Mouse (Mus musculus): ENCODE measurements at regions not wholly inside any gene's neighbourhood (a gene's known extent, or its start where the extent isn't known, plus 50 kb on each side); places are given as distances from the start of the nearest gene placed in this dataset.

DNA sequence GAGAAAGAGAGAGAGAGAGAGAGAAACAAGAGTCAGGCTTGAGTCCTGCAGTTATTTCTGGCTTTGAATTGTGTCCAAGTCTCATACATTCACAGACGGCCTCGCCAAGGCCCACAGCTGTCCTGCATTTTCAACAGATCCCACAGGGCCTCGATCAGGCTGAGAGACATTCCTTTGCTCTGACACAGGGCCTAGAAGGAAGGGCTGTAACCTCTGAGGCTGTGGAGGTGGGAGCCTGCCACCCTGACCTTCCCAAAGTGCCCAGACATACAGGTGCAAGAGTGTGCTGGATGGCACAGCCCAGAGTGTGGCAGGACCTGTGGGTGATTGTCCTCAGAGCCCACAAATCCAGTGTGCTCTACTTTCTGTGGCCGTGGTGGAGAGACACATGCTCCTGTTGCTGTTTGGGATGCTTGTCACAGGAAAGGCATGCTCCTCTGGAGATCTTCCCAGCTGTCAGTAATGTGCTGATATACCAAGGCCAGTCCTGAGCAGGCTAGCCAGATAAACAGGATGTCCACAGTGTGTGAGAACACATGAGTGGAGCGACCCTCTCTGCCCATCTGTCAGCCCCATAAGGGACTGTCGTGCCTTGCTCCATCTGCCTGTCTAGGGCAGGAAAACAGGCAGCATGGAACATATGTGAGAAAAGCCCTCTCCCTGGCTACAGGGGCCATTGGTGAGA, 151.2 kb upstream of the Gm5148 start:
- peak overlapping the region; percentile 57 for H3K27ac ChIP-seq
- peak; percentile 32 for DNase-seq (ENCODE audit: low spot score)

DNA sequence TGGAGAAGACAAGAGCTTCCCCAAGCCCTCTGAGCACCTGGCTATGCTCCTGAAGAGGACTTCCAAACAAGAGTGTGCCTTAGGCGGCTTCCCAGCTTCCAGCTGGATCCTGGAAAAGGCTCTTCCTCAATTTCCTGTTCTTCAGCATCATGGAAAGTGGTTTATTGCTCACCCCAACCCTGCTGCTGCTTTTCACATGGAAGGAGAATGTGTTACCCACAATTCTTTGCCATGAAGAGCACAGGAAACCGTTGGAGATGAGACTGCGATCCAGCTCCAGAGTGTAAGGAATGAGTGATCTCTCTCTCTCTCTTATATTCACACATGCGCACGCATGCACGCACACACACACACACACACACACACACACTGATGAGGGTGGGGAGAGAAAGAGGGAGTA, 150.6 kb upstream of the Gm5148 start:
- peak overlapping the region; percentile 57 for H3K27ac ChIP-seq
- WGBS, result 92% methylated on average over 6 of the region's 6 CpGs

More for the DNA sequence above, 151.2 kb upstream of the Gm5148 start:
- H3K9me3 ChIP-seq, result no peaks in the 10 kb centered on the region
- H3K4me3 ChIP-seq, result no peak overlapping the region
- H3K4me1 ChIP-seq (replicated peaks), result peaks cover 29% of the 10 kb centered on the region
- H3K36me3 ChIP-seq, result no peaks in the 10 kb centered on the region
- WGBS, result 60% methylated on average over 6 of the region's 6 CpGs
- no peaks in the 10 kb centered on the region for H3K27me3 ChIP-seq (ENCODE audit: insufficient read depth, poor library complexity, severe bottlenecking)

DNA sequence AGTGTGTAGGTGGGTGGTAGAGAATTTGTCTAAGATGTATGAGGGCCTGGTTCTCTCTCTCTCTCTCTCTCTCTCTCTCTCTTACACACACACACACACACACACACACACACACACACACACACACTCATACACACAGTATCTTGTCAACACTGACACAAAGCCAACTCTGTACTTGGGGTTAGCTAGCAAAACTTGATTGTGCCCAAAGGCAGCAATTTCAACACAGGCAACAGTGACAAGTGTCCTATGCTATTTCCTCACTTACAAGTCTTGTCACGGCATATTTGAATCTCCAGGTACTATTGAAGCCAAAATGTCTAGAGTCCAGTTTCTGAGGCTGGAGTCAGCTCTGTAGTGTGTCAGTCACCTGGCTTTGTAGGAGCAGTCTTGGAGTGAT, 150.1 kb upstream of the Gm5148 start:
- H3K4me3 ChIP-seq, result no peak overlapping the region
- H3K27ac ChIP-seq, result no peak overlapping the region
- WGBS, result 88% methylated on average over 1 of the region's 1 CpGs
- no peaks in the 10 kb centered on the region for H3K36me3 ChIP-seq
- no peak for DNase-seq (ENCODE audit: low spot score)
- H3K4me1 ChIP-seq (replicated peaks), result peaks cover 25% of the 10 kb centered on the region
- no peaks in the 10 kb centered on the region for H3K9me3 ChIP-seq
- no peaks in the 10 kb centered on the region for H3K27me3 ChIP-seq (ENCODE audit: insufficient read depth, poor library complexity, severe bottlenecking)

More for the DNA sequence above, 150.6 kb upstream of the Gm5148 start:
- DNase-seq (ENCODE audit: low spot score), result no peak
- Histone ChIP-seq H3K4me3 (no peak overlapping the region), H3K36me3 (no peaks in the 10 kb centered on the region), H3K9me3 (no peaks in the 10 kb centered on the region), H3K27me3 (ENCODE audit: insufficient read depth, poor library complexity, severe bottlenecking) (no peaks in the 10 kb centered on the region), H3K4me1 (replicated peaks) (peaks cover 28% of the 10 kb centered on the region)

DNA sequence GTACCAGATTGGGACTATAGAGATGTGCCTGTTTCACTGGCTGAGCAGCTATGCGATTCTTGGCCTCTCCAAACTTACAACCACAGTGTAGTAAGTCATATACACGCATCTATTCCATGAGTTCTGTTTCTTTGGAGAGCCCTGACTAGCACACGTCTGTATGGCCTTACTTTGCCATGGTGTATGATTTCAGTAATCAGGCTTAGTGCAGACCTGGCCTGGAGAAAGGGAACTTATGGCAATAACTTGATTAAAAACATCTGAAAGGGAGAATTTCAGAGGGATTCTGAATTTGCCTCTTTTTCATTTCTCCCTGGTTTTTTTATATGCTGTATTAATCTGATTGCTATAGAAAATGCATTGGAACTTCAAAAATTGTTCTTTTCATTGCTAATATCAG, 148.0 kb upstream of the Gm5148 start:
- H3K4me3 ChIP-seq, result no peak overlapping the region
- H3K9me3 ChIP-seq, result no peaks in the 10 kb centered on the region
- WGBS, result 88% methylated on average over 3 of the region's 3 CpGs
- no peak overlapping the region for H3K27ac ChIP-seq
- no peak for DNase-seq (ENCODE audit: low spot score)
- peaks cover 18% of the 10 kb centered on the region for H3K4me1 ChIP-seq (replicated peaks)
- H3K36me3 ChIP-seq, result no peaks in the 10 kb centered on the region
- no peaks in the 10 kb centered on the region for H3K27me3 ChIP-seq (ENCODE audit: insufficient read depth, poor library complexity, severe bottlenecking)

DNA sequence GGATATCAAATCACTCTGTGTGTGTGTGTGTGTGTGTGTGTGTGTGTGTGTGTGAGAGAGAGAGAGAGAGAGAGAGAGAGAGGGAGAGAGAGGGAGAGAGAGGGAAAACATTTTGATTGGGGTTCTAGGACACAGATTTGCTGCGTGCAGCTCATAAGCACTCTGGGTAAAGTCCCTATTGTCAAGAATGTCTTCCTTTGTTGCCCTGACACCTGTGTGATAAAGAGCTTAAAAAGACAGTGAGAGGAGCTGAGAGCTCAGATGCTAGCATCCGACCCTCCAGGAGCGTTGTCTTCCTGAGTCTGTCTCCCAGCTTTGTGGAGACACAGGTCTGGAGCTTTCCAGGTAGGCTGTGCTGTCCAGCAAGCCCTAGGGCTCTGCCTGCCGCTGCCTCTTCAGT, 146.8 kb upstream of the Gm5148 start:
- Histone ChIP-seq H3K27ac (no peak overlapping the region), H3K9me3 (no peaks in the 10 kb centered on the region), H3K27me3 (ENCODE audit: insufficient read depth, poor library complexity, severe bottlenecking) (no peaks in the 10 kb centered on the region), H3K36me3 (no peaks in the 10 kb centered on the region), H3K4me1 (replicated peaks) (peaks cover 15% of the 10 kb centered on the region), H3K4me3 (no peak overlapping the region)
- no peak for DNase-seq (ENCODE audit: low spot score)
- WGBS, result 78% methylated on average over 4 of the region's 4 CpGs

DNA sequence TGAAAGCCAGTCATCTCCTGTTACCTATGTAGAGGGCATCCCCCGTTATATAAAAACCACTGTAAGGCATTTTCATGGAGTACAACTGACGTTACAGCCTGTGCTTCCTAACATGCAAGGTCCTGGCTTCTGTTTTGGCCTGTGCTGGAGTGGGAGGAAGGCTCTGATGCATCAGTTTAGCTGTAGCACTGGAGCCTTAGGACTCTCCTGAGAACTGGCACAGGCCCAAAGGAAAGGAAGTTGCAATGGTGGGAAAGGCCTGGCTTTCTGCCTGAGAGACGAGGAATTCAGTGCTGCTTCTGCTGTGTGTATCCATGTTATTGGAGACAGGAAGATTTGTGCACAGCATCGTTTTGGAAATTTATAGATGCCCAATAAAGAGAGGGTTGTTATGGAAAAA, 144.2 kb upstream of the Gm5148 start:
- WGBS, result 88% methylated on average over 4 of the region's 4 CpGs
- Histone ChIP-seq H3K4me1 (replicated peaks) (no peaks in the 10 kb centered on the region), H3K9me3 (no peaks in the 10 kb centered on the region), H3K27me3 (ENCODE audit: insufficient read depth, poor library complexity, severe bottlenecking) (no peaks in the 10 kb centered on the region), H3K4me3 (no peak overlapping the region), H3K36me3 (no peaks in the 10 kb centered on the region), H3K27ac (no peak overlapping the region)
- no peak for DNase-seq (ENCODE audit: low spot score)

DNA sequence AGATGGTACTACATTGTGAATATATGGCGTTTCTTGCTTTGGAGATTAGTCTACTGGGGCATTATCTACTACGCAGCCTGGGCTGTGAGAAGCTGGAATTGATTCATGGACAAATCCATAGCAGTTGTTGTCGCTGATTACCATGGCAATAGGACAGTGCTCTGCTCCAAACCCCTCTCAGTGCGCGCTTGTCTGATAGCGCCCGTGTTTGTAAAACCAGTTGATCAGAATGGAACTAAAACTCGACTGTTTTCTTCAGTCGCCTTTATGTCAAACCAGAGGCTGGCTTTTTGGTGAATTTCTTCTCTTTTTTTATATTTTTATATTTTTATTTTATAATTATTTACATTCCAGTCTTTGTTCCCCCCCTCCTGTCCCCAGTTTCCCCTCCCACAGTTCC, 138.5 kb upstream of the Gm5148 start:
- Histone ChIP-seq H3K27me3 (ENCODE audit: insufficient read depth, poor library complexity, severe bottlenecking) (no peaks in the 10 kb centered on the region), H3K4me1 (replicated peaks) (no peaks in the 10 kb centered on the region), H3K4me3 (no peak overlapping the region), H3K27ac (no peak overlapping the region), H3K36me3 (no peaks in the 10 kb centered on the region), H3K9me3 (no peaks in the 10 kb centered on the region)
- DNase-seq (ENCODE audit: low spot score), result no peak
- WGBS, result 89% methylated on average over 9 of the region's 9 CpGs

DNA sequence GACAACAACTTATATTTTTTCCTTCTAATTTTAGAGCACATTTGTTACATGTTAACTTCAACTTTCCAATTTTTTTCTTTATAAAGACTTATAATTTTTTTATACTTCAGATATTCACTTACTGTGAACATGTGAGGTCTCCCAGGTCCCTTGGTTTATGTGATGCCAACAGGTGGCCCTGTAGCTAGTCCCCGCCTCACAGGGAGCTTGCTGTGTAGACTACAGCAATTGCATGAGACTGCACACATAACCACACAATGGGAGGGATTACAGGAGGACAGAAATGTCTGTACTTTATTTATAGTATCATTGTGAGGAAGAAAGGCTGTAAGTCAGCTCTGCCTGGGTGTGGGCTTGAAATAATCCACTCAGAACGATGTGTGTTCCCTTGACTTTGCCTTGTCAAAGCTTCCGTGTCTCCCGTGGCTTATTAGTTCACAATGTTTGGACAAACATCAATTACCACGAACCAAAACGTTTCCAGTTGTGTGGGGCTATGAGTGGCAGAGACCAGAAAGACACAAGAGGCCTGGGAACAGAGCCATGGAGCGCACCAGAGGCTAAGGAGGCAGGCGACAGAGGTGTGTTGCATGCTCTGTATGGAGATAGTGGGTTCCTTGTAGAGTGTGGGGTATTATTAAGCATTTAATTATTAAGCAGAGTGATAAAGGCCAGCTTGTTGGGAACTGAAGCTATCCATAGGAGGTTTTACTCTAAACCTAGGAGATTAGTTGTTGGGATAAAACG, 136.6 kb upstream of the Gm5148 start:
- Histone ChIP-seq H3K9me3 (no peaks in the 10 kb centered on the region), H3K4me1 (replicated peaks) (no peaks in the 10 kb centered on the region), H3K27me3 (ENCODE audit: insufficient read depth, poor library complexity, severe bottlenecking) (no peaks in the 10 kb centered on the region), H3K27ac (no peak overlapping the region), H3K36me3 (no peaks in the 10 kb centered on the region), H3K4me3 (no peak overlapping the region)
- DNase-seq (ENCODE audit: low spot score), result no peak
- 85% methylated on average over 9 of the region's 9 CpGs for WGBS

DNA sequence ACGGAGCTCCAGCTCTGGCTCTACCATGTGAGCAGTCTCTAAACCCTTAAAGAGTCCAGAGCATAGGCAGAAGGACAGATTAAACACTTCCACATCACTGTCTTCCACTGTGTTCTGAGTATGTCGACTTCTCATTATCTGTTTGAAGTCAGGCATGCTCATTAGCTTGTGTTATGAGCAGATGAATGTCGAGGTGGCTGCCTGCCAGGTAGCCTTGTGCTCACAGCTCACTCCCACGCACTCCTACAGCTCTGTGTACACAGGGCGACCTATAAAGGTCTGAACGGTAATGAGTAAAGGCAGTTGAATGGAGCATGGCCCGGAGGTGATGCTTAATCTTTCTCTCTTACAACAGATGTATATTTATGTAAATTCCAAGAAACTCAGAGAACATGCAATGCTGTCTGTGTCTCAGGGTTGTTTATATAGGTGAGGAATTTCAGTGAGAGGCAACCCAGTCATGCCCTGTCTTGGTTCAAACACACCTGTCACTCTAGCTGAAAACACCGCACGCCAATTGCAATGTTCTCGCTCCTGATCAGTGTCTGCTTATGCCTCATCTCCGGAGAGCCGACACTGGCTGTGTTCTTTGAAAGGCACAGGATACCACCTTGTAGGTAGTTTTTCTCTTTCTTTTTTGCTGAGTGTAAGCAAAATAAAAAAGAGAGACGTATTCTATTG, 135.9 kb upstream of the Gm5148 start:
- WGBS, result 81% methylated on average over 13 of the region's 13 CpGs
- no peak for DNase-seq (ENCODE audit: low spot score)
- Histone ChIP-seq H3K4me3 (no peak overlapping the region), H3K36me3 (no peaks in the 10 kb centered on the region), H3K9me3 (no peaks in the 10 kb centered on the region), H3K4me1 (replicated peaks) (no peaks in the 10 kb centered on the region), H3K27ac (no peak overlapping the region), H3K27me3 (ENCODE audit: insufficient read depth, poor library complexity, severe bottlenecking) (no peaks in the 10 kb centered on the region)

DNA sequence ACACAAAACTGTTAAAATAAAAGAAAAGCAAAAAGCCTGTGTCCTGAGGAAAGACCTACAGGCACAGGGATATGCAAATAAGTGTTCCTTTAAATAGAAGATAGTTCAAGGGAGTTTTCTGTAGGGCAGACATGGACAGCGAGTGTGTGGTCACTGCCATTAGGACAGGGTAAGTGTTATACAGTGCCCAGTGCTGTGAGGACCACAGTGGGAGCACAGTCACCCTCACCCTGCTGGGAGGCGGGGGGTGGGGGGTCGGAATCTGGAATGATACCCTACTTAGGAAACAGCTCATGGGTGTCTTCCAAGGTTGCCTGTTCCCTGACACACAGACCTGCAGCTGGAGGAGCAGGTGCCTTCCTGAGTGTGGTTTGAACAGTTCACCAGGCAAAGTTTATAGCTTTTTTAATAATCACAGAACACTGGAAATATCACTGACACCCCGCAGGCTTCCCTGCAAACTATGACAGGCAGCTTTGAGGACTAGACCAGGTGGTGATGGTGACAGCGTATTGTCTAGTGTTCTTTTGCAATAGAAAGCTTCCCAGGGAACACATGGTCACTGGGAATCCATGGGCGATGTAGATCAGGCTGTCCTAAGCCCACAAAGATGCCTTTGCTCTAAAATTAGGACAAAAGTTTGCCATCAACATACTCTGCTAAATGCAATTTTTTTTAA, 134.5 kb upstream of the Gm5148 start:
- no peaks in the 10 kb centered on the region for H3K4me1 ChIP-seq (replicated peaks)
- H3K36me3 ChIP-seq, result no peaks in the 10 kb centered on the region
- H3K9me3 ChIP-seq, result no peaks in the 10 kb centered on the region
- H3K27me3 ChIP-seq (ENCODE audit: insufficient read depth, poor library complexity, severe bottlenecking), result no peaks in the 10 kb centered on the region
- H3K4me3 ChIP-seq, result no peak overlapping the region
- no peak overlapping the region for H3K27ac ChIP-seq
- DNase-seq (ENCODE audit: low spot score), result no peak
- WGBS, result 91% methylated on average over 6 of the region's 6 CpGs

DNA sequence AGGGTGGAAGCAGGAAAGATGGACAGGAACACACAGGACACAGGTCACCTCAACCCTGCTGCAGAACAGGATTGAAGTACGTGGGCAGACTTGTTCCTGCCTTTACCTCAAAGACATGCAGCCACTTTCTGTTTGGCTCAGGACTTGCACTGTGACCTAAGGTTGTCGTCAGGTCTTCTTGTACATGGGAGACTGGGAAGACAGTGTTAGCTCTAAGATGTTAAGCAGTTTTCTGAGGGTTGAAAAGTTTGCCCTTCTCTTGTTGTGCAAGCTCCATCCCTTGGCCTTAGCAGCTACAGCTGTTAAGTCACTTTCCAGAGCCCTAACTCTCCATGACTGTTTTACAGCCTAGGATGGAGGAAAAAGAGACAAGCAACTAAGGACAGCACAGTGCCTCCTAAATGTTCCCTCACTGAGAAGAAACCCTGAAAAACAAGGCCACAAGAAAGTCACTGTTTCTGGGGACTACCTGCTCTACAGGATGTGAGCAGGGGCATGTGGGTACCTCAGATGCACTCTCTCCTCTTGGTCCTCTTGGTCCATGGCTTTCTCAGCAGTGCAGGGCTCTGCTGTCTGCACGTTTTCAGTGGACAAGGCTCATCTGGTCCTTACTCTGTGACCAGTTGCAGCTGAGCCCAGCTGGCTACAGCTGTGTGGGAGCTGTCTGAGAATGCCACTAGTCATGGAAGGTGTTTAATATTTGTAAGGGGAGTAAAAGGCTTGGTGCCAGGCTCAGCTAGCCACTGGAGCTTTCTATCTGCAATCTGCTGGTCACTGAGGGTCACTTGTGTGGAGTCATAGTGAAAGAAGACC, 122.1 kb upstream of the Gm5148 start:
- Histone ChIP-seq H3K4me3 (no peak overlapping the region), H3K36me3 (no peaks in the 10 kb centered on the region), H3K27ac (no peak overlapping the region), H3K27me3 (ENCODE audit: insufficient read depth, poor library complexity, severe bottlenecking) (no peaks in the 10 kb centered on the region), H3K9me3 (no peaks in the 10 kb centered on the region), H3K4me1 (replicated peaks) (no peaks in the 10 kb centered on the region)
- no peak for DNase-seq (ENCODE audit: low spot score)
- WGBS, result 74% methylated on average over 3 of the region's 3 CpGs

DNA sequence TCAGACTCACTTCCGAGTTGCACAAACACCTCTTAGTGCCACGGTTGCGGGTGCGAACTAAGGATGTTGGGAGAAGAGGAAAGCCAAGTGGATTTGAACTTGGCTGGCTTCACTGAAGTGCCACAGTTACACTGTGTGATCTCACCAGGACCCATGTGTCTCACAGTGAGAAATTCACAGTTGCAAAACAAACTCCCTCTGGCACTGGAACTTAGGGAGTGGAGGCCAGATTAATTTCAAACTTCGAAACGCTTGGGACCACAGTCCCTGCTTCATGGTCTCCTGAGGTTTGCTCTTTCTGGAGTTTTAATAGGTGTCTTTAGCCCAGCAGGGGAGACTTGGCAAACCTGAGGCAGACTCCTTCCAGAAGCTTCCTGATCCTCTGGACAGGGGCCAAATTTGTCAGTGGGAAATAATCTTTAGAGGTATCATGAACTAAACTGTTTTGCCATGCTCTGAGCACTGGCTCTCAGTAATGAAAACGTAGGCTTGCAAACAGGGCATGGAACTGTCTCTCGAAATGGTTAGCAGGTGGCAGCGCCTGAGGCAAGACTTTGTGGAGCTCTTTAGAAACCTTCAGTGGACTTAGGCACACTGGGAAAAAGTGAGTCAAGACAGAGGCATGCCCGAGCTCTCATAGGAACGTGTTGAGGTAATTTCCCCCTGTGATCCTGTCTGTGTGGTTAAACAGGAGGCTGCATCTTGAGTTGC, 121.2 kb upstream of the Gm5148 start:
- H3K9me3 ChIP-seq, result no peaks in the 10 kb centered on the region
- no peaks in the 10 kb centered on the region for H3K36me3 ChIP-seq
- WGBS, result 86% methylated on average over 11 of the region's 11 CpGs
- DNase-seq (ENCODE audit: low spot score), result no peak
- no peaks in the 10 kb centered on the region for H3K27me3 ChIP-seq (ENCODE audit: insufficient read depth, poor library complexity, severe bottlenecking)
- H3K4me1 ChIP-seq (replicated peaks), result no peaks in the 10 kb centered on the region
- H3K27ac ChIP-seq, result no peak overlapping the region
- no peak overlapping the region for H3K4me3 ChIP-seq
